Mouse (Mus musculus): ENCODE data around the gene Rab44.

GRCm38 (mm10) chr17:29077786-29078509 lies 36.0 kb upstream of the Rab44 start:
- TF ChIP-seq USF1 (IDR thresholded peaks at IDR 0.05; ENCODE audit: low read depth), result no peak
- TF ChIP-seq MYOG (IDR thresholded peaks at IDR 0.05; ENCODE audit: control insufficient read depth, extremely low read depth, insufficient read length), result no peak
- TF ChIP-seq CTCF (IDR thresholded peaks at IDR 0.05; ENCODE audit: control insufficient read depth, insufficient read depth, insufficient read length), result no peak
- TF ChIP-seq MAX (IDR thresholded peaks at IDR 0.05), result no peak

Data from C2C12 (cell line).